Mouse (Mus musculus) bone marrow macrophage, adult 2 months (primary cell): Measurements from ENCODE around the gene Cpne9.

Experiments used
- CTCF ChIP-seq: IDR thresholded peaks from 2 replicates; pipeline ENCODE4 v1.5.1; 2012; ENCODE audit warnings: low read depth, mild to moderate bottlenecking, low read length, moderate library complexity
- POLR2A ChIP-seq: IDR thresholded peaks from 2 replicates; pipeline ENCODE4 v1.6.1; 2012; ENCODE audit warnings: mild to moderate bottlenecking, low read depth, low read length, borderline replicate concordance

DNA sequence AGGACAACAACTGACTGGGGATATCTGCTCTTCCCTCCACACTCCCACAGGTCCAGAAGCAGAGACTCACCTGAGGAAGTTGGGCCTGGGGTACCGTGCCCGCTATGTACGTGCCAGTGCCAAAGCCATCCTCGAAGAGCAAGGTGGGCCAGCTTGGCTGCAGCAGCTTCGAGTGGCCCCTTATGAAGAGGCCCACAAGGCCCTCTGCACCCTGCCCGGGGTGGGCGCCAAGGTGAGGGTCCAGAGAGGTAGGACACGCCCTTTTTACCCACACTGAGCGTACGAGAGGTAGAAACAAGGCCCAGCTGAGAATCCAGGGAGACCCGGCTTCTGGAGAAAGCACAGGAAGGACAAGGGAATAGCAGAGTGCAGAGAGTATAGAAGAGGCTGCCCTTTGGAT is 49.6 kb downstream of the Cpne9 start:
- no peak for TF ChIP-seq CTCF
- no peak for TF ChIP-seq POLR2A
